Mouse (Mus musculus) embryonic fibroblast, embryonic 13.5 days (primary cell): Measurements from ENCODE around the gene Itgal.

Source experiments
- CTCF ChIP-seq: IDR thresholded peaks from 2 replicates; pipeline ENCODE4 v1.5.1; 2011; ENCODE audit warnings: mild to moderate bottlenecking, control low read depth, low read length, moderate library complexity, borderline replicate concordance; ENCODE audit not compliant: insufficient read depth
- POLR2A ChIP-seq: IDR thresholded peaks from 2 replicates; pipeline ENCODE4 v1.6.1; 2011; ENCODE audit warnings: low read depth, mild to moderate bottlenecking, control low read depth, low read length, moderate library complexity

DNA sequence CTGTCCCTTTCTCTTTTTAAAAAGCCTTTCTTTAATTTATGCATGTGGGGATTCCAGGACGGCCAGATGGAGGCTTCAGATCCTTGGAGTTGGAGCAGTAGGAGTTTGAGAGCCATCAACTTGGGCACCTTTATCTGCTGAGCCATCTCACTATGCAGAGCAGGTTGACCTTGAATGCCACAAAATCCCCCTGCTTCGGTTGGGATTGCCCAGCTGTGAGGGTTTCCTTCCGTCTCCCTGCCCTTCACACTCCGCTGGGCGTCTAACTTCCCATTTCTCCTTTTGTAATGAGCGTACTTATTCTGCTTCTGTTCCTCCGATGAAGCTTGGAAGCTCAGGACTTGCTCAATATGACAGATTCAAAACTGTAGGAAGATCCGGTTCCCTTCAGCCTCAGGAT is 5.9 kb upstream of the Itgal start:
- TF ChIP-seq CTCF (no peak), POLR2A (no peak)
